Mouse (Mus musculus): ENCODE data around the gene Cuedc2.

Cuedc2 gene

DNA sequence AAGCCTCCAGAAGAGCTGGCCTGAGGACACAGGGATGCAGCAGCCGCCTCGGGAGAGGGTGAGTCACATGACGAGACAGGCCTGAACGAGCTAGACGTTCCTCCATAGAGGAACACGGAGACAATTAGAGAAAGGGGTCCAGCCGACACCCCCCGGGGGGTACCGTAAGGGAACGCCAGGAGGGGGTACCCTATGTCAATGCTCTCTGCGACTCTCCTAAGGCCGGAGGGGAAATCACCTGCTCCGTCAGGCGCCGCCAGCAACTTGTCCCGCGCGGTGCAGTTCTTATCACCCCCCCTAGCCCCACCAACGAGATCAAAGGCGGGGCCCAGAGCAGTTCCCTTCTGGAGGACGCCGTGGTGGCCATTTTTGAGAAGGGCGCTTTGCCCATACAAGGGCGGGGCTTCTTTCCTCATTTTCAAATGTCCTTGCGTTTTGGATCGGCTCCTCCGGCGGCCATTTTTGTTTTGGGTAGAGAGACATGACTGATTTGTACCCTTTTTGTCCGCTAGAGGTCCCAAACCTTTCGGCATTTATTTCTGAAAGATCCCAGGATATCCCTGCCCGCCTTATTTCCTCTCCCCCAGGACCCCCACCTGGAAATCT lies at the start of gene Cuedc2:
TSS of gene Cuedc2 (minus strand) at position 372 of the 606 bp plus-strand sequence.
- peak; percentile 95 for DNase-seq (ENCODE audit: low read depth, low spot score)

- DNase-seq (ENCODE audit: low read depth, low spot score), result no peak
Observed at GRCm38 (mm10) chr19:46382275-46382674, 43.8 kb upstream of the Cuedc2 start.

GRCm38 (mm10) chr19:46375891-46376290 lies 37.4 kb upstream of the Cuedc2 start:
- no peak for DNase-seq (ENCODE audit: low read depth, low spot score)

- DNase-seq (ENCODE audit: low read depth, low spot score), result no peak
Observed at GRCm38 (mm10) chr19:46375489-46375888, 37.0 kb upstream of the Cuedc2 start.

- no peak for DNase-seq (ENCODE audit: low read depth, low spot score)
Observed at GRCm38 (mm10) chr19:46374477-46375088, 36.1 kb upstream of the Cuedc2 start.

DNA sequence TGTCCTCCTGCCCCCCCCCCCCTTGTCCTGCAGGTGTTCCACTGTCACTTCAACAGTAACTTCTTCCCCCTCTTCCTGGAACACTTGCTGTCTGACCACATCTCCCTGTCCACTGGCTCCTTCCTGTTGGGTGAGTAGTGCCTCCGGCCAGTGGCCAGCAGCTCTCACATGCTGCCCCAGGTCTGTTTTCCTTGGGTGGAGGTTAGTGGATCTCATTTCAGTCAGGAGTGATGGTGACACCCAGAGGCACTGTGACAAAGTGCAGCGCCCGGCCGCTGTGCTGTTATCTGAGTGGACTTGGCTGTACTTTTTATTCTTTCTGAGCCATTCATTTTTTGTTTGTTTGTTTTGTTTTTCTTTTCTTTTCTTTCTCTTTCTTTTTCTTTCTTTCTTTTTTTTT lies 30.7 kb upstream of the Cuedc2 start:
- DNase-seq (ENCODE audit: low read depth, low spot score), result no peak

DNA sequence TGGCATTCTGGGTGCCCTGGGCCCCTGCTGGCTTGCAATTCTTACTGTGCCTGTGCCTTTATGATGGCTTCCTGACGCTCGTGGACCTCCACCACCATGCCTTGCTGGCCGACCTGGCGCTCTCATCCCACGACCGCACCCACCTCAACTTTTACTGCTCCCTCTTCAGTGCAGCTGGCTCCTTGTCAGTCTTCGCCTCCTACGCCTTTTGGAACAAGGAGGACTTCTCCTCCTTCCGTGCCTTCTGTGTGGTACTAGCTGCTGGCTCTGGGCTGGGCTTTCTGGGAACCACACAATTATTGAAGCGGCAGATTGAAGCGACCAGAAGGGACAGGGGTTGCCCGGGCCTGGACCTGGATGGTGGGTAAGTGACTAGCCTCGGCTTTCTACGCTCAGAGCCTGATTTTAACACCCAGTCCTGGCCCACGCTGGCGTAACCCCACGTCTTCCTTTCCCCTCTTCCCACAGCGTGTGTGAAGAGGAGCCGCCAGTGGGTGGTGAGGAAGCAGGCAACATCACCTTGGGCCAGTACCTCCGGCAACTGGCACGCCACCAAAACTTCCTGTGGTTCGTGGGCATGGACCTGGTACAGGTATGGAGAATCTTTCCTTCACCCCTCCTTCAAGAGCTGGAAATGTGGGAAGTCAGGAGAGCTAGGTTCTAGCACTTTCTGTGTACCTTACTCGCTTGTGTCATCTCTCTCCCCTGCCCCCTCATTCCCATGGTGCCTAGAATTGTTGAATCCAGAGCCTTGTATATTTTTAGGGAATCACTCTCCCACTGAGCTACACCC lies 29.5 kb upstream of the Cuedc2 start:
- DNase-seq (ENCODE audit: low read depth, low spot score), result no peak

DNA sequence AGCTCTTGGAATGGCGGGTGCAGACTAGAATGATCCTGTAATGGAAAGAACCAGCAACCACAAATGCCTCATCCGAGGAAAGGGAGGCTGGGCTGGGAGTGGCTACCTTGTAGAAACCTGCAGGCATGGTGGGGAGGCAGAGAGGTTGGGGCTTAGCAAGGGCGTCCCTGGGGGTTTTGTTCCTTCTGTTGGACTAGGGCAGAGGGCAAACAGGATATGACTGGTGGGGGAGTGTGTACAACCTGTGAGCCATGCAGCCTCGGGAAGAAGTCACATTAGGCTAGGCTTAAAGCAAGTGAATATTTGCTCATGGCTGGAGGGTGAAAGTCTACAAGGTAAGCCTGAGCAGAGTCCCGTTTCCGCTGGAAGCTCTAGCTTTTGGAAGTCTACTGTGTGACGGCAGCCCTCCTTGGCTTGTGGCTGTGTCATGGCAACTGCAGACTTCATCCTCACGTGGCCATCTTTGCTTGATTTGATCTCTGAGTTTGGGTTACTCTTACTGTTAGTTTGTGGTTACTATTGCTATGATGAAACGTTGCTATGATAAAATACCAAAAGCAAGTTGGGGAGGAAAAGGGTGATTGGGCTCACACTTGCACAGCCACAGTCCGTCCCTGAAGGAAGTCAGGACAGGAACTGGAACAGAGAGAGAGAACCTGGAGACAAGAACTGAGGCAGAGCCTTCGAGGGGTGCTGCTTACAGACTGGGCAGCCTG lies 24.9 kb upstream of the Cuedc2 start:
- DNase-seq (ENCODE audit: low read depth, low spot score), result no peak

- DNase-seq (ENCODE audit: low read depth, low spot score), result no peak
Observed at GRCm38 (mm10) chr19:46362104-46362503, 23.6 kb upstream of the Cuedc2 start.

DNA sequence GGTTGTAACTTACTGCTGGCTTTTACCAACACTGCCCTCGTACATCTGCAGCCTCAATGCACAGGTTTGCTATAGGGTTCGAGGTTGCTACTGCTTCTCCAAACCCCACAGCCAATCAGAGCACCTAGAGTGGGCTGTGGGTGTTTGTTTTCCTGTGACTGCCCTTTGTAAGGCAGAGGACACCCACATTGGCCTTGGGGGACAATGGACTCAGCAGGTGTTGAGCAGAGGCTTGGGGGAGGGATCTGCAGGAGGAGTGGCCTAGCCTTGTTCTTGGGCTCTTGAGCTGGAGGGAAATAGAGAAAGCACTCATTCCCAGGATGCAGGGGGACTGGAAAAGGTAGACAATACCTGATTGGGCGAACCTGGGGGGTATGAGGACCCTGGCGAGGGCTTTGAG lies 19.9 kb upstream of the Cuedc2 start:
- DNase-seq (ENCODE audit: low read depth, low spot score), result no peak

- no peak for DNase-seq (ENCODE audit: low read depth, low spot score)
Observed at GRCm38 (mm10) chr19:46357344-46358280, 19.1 kb upstream of the Cuedc2 start.

- DNase-seq (ENCODE audit: low read depth, low spot score), result peak; percentile 58
Observed at GRCm38 (mm10) chr19:46356701-46357138, 18.2 kb upstream of the Cuedc2 start.

DNA sequence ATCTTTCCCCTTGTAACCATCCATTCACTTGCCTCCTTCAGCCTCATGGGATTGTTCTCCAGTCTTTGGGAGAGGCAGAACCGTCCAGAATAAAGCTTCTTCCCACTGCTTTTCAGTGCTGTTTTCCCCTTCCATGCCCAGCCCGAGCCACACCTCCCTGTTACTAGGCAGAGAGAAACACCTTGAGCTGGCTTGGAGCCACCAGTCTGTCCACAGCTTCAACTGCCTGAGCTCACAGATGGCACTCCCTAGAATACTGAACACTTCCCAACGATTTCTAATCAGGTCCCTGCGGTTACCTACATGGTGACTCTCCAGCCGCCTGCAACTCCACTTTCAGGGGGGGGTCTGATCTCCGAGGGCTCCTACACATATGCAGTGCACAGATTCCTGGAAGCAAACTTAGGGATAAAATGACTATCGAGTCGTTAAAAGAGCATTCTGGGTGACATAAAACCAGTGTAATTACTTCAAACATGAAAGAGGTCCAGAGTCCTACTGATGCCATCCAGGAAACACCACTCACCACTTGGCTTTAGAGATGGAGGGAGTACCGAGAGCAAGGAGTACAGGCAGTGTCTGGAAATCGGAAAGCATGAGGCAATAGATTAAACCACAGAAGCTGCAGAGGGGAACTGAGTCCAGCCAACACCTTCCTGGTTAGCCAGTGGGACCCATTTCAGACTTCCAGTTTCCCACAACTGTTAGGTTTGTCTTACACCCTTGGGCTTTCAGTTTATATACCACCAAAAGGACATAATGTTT lies 11.8 kb upstream of the Cuedc2 start, which contains the start of gene 2310034G01Rik:
TSS of gene 2310034G01Rik (minus strand) at position 135 of the 765 bp plus-strand sequence.
- no peak for DNase-seq (ENCODE audit: low read depth, low spot score)

- no peak for DNase-seq (ENCODE audit: low read depth, low spot score)
Observed at GRCm38 (mm10) chr19:46349550-46349949, 11.0 kb upstream of the Cuedc2 start.

DNA sequence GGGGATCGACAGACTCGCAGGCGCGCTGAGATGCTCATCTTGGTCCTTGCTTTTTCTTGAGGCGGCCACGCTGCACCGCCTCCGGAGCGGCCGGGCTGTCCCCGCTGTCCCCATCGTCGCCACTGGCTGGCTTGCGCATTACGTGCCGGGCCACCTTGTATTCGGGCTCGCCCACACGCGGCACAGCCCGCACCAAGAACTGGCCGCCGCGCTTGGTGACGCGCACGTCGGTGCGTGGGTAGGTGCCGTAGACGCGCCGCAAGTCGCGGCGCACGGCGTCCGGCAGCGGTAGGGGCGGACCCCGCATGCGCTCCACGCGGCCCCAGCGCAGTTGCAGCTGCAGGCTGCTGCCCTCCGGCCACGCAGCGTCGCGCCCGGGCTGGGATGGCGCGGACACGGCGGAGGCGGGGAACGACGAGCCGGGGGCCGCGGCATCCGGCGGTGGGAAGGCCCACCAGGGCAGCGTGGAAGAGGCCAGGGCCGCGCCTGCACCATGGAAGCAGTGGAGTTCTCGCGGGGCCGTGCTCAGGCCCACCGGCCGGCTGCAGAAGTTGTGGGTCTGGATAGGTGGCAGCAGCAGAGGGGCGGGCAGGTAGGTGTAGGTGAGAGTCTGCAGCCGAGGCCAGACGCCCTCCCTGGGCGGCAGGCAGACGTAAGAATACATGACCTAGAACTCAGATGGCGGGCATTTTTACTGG lies 10.4 kb upstream of the Cuedc2 start:
- DNase-seq (ENCODE audit: low read depth, low spot score), result no peak

GRCm38 (mm10) chr19:46347936-46348668 lies 9.6 kb upstream of the Cuedc2 start:
- no peak for DNase-seq (ENCODE audit: low read depth, low spot score)

DNA sequence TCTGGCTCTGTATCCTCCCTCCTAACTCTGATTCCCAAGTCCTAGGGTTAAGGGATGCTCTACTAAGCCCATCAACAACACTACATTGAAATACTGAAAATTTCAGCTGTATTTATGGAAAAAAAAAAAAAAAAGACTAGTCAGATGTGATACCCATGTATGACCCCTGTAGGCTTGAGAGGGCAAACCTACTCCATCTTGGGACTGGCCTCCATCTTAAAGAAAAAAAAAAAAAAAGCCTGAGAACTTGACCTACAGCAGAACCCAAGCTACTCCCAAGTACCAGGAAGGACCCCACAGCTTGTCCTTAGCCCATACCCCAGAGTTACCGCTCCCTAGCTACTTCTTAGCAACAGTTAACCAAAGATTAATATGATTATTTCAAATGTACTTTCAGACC lies 8.6 kb upstream of the Cuedc2 start:
- DNase-seq (ENCODE audit: low read depth, low spot score), result no peak

- no peak for DNase-seq (ENCODE audit: low read depth, low spot score)
Observed at GRCm38 (mm10) chr19:46344710-46345419, 6.4 kb upstream of the Cuedc2 start.
